Mouse (Mus musculus) cerebellum, adult 2 months (tissue): Measurements from ENCODE around the gene Ghrhr.

ENCODE experiments used
- CTCF ChIP-seq: fragments of 200-500 bp; IDR thresholded peaks from 2 replicates; pipeline ENCODE4 v1.5.1; 2011; ENCODE audit warnings: low read depth, mild to moderate bottlenecking, control low read depth, low read length, moderate library complexity, borderline replicate concordance; ENCODE audit not compliant: insufficient read depth
- POLR2A ChIP-seq: fragments of 200-500 bp; IDR thresholded peaks from 2 replicates; pipeline ENCODE4 v1.6.1; 2011; ENCODE audit warnings: low read length, control low read depth, borderline replicate concordance; ENCODE audit not compliant: insufficient read depth

DNA sequence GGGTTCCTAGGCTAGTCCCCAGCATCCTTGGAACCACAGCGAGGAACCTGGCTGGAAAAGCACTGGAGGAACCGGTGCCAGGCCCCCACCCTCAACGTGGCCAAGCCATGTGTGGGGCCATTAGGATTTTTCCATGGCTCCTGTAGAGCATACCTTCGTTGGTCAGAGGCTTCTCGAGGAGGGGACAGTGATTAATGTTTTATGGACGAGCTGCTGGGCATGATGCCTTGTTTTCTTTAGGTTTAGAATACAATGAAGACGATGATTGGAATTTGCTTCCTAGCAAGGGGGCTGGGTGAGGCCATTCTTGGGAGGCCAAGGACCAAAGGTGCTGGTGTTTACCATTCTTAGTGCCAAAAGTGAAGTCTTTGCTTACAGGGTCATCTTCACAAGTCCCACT, 24.4 kb upstream of the Ghrhr start:
- TF ChIP-seq POLR2A (no peak), CTCF (no peak)
